Mouse (Mus musculus): Measurements from ENCODE around the gene Fam50b.

Fam50b gene

DNA sequence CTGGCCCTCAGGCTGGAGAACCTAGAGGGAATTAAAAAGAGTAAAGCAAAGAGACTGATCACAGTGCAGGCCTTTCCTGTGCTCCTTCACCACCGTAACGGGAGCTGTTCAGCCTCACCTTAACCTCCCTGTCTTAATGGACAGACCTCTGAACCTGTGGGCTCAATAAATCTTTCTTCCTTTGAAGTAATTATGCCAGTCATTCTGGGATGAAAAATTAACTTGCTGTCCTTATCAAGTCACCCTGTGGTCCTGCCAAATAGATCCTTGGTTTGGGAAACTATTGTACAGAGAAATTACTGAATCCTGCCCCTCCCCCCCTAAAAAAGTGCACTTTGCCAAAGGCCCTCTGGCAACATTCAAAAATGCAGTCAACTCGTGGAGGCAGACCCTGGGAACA lies 4.4 kb downstream of the Fam50b start:
- DNase-seq = no peak

DNA sequence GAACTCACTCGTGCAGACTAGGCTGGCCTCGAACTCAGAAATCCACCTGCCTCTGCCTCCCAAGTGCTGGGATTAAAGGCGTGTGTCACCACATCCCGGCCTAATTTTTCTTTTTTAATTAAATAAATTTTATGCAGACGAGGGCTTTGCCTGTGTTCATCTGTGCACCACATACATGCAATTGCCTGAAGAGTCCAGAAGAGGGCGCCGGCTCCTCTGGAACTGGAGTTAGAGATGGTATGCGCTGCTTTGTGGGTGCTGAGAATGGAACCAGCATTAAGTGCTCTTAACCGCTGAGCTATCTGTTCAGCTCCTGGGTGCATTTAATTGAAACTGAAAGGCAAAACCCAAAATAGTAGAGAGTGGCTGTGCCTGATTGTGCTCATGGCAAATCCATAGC lies 6.6 kb downstream of the Fam50b start:
- no peak for DNase-seq

DNA sequence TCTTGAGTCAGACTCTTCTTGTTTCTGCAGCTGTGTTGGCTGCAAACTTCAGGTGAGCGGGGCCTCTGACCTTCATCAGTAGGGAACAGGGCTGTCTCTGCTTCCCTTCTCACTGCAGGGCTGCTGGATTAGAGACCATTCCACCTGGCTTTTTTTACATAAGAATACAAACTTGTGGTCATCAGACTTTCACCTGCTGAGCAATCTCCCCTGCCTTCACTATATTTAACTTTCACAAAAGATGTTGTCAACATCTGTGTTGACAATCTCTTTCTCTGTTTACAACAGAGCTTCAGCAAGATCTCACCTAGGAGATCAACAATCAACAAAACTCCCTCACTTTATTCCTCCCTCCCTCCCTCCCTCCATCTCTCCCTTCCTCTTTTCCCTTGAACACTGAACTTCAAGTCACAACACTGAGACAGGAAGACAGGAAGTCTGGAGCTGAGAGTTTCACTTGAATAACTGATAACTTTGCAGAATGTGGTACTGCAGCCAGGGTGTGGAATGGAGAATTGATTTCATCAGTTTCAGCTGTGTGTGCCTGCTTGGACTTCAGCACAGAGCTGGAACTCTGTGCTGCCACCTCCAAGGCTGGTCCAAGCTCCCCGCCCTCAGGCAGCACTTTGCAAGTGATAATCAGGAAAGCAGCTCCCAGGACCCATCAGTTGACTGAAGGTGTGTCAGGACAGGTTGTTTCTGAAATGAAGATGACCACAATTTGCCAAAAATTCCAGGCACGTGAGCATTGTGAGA lies 7.3 kb downstream of the Fam50b start:
- DNase-seq = no peak

DNA sequence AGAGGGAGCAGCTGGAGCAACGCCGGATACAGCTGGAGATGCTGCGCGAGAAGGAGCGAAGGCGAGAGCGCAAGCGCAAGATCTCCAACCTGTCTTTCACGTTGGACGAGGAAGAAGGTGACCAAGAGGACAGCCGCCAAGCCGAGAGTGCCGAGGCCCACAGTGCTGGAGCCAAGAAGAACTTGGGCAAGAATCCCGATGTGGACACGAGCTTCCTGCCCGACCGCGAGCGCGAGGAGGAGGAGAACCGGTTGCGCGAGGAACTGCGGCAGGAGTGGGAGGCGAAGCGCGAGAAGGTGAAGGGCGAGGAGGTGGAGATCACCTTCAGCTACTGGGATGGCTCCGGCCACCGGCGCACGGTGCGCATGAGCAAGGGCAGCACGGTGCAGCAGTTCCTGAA lies 12.2 kb downstream of the Fam50b start:
- no peak for DNase-seq

DNA sequence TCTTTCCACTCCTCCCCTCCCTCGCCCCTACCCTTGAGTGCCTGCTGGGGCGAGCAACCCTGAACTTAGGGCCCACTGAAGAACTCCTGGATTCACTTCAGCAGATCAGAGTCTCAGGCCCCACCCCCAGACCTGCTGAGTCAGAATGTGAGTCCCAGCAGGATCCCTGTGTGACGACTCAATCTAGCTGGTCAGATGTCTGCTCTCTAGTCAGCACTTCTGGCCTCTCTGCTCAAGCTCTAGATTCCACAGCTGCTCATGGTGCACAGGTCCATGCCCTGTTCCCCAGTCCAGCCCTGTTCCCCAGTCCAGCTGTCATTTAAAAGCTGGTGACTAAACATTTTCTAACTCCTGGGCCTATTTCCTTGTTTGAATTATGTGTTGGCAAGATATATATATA lies 13.9 kb downstream of the Fam50b start:
- DNase-seq = no peak

DNA sequence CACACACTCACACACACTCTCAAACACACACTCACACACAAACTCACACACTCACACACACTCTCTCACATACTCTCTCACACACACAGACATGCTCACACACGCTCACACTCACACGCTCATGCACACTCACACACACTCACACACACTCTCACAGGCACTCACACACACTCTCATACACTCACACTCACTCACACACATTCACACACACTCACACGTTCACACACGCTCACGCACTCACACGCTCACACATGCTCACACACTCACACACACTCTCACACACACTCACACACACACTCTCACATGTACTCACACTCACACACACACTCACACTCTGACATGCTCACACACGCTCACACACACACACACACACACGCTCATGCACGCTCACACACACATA lies 24.6 kb downstream of the Fam50b start:
- DNase-seq = no peak

DNA sequence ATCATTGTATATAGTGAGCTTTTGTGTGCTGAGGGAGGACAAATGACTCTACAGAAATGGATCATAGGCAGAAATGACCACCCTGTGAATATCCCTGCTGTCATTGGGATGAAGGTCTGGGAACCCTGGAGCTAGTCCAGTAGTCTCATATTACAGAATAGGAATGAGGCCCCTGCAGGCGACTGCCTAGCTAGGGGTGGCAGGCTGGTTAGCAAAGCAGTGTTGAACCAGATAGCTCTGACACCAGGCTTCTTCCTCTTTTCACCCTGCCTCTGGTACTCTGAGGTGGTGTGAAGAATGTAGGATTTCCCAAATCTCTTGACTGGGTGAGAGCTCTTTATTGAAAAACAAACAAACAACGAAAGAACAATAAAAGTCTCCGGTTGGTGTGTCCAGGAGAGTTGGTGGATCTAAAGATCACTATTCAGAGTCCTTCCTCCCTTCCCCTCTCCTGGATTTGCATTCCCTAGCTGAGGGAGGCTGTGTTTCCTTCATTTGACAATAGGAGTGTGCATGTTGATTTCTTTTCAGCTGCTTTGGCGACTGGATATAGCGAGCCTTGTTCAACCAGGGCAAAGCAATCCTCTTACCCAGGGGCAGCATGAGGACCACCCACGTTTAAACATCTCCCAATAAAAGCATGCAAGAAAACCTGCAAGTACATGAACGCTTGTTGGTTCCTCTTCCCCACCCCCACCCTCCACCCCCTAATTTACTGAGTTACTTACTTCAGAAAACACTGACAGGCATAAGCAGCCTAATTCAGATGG lies 26.1 kb downstream of the Fam50b start:
- DNase-seq = no peak

DNA sequence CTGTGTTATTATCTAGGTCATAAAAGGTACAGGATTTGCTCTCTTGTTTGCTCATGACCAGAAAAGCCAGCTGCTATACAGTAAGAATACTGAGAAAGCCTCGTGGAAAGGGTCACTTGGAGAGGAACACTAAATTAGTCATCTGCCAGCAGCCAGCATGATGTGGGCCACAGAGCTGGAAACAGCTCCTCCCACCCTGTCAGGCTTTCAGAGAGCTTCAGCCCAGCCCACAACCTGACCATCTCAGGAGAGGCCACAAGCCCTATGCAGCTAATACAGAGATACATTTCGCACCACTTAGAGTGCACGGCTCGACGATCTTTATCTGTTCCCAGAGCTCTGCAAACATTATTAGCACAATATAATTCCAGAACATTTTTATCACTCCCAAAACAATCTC lies 27.5 kb downstream of the Fam50b start:
- no peak for DNase-seq

DNA sequence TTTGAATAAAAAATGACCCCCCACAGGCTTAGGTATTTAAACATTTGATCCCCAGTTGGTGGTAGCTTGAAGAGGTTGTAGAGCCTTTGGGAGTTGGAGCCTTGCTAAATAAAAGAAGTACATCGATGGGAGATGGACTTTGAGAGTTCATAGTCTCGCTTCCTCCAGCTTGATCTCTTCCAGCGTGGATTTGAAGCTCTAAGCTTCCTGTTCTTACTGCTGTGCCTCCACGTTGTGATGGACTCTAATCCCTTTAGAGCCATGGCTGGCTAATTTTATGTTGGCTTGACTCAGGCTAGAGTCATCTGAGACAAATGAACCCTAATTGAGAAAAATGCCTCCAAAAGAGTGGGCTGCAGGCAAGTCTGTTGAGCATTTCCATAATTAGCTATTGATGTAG lies 28.2 kb downstream of the Fam50b start:
- no peak for DNase-seq

DNA sequence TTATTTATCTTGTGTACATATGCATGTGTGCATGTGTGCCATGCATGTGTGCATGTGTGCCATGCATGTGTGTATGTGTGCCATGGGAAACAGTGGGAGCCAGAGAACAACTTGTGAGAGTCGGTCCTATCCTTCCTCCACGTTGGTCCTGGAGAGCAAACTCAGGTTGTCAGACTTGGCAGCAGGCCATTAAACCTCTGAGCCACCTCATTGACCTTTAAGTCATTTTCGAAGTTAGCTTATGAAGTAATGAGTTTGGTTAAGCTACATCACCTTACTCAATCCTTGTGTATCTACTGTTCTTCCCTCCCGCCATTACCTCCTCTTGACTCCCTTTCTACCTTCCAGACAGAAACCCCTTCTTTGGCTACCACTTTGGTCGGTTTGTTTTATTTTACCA lies 30.6 kb downstream of the Fam50b start:
- DNase-seq = no peak

DNA sequence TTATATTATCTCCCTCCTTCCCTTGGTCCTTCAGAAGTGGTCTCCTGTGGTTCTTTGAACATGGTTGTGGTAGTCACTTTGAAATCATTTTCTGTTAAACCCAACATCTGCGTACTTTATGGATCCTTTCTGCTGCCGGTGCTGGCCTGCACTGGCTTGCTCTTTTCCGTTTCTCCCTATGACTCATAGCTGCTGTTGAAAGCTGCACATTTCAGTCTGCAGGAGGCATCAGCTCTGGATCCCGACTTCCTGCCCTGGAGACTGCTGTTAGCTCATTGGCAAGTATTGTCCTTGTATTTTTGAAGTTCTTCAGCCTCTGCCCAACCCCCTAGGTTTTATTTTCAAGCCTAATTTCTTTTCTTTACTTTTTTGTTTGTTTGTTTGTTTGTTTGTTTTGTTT lies 31.9 kb downstream of the Fam50b start:
- no peak for DNase-seq

DNA sequence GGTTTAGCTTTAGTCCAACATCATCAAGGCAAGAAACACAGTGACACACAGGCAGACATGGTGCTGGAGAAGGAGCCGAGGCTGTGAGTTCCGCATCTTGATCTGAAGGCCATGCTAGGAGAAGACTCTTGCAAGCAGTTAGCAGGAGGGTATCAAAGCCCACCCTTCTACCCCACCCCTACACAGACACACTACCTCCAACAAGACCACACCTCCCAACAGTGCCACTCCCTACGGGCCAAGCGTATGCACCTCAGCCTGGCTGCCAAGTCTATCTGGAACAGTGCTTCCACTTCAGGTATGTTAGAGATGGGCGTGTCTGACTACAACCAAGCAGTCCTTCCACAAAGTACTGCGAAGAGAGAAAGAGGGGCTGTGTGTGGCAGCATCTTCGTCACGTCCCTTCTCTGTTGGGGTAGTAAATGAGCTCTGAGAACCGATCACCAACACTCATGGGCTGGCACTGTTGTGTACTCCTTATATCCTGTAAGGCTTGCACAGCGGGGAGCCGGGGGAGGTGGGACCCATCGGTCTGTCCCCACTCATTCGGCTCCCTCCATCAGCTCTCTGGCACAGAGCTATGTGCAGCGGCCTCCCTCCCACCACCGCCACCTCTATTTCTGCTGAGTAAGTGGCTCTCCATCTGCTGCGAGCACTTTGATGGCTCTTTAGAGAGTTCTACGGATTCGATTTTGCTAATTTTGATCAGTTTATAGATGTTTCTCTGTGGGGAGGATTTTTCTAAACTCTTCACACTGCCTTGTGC lies 33.1 kb downstream of the Fam50b start:
- peak; percentile 11 for DNase-seq

DNA sequence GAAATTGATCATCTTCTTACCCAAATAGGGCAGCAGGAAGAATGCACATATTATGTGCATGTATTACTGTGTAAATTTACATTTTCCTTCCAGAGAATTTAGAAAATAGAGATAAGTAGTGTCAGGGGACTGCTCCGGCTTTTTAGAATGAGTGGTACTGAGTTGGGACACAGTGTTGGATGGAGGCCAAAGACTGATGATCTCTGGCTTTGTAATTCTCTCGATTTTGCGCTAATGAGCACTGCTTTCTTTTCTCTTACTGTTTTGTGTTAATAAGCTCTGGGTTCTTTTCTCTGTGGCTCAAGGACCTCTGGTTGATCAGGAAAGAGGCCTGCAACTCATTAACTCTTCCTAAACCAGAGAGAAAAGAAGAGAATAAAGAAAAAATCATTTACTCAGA lies 42.1 kb downstream of the Fam50b start:
- no peak for DNase-seq

DNA sequence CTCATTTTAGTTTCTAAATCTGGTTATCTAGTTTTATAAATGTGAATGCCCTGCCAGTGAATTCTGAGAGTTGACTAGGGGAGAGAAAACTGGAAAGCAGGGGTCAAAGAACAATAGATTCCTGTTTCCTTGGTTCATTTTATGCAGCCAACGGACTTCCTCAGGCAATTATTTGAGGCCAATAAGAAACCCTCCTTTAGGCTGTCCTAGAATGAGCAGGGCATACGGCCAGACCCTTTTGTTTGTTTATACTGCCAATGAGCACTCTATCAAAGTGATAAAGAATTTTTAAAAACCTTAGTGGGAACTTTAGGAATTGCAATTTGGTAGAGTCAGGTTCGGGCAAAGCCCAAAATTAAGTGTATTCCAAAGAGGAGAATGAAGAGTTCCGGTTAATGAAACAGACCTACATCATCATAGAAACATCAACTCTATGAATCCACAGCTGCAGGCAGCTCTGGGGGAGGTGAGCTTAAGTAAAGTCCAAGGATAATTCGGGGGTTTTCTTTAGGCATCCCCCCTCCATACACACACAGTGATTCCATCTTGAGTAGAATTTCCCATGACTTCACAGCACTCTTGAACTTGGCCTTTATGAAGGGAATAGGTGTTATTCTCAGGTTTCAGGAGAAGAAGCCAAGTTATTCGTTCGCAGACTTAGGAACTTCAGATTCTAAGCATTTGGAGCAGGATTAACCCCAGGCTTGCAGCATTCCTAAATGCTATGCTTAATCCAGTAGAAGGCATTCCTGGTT lies 46.4 kb downstream of the Fam50b start:
- no peak for DNase-seq

DNA sequence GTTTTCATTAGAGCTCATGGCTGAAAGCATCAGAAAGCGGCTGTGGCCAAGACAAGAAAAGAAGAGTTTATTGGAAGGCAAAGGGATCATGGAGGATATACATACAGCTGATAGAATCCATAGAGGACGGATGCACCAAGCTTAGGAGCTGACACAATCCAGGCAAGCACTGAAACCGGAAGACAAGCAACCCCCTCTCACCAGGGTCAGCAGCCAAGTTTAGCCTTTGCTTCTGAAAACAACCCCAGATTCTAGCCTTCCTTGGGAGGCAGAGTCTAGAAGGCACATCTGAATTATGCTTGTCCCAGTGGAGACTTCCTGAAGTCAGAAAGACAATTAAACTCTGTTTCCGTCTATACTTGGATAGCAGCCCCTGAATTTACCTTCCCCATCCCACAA lies 47.0 kb downstream of the Fam50b start:
- no peak for DNase-seq

DNA sequence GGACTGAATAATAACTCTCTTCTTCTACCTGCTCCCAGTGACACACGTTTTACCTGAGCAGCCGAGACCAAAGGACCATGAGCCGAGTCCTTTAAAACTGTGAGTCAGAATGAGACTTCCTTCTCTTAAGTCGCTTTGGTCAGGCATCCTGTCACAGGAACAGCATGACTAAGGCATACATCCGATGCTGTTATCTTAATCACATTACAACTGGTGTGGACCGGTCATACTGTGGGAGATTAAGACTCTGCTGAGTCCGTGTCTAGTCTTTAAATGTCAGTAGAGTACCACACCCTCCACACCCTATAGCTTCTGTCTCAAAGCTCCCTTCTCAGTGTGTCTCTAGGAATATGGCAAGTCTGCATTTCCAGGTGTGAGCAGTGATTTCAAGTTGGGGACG lies 50.2 kb downstream of the Fam50b start:
- DNase-seq = no peak

DNA sequence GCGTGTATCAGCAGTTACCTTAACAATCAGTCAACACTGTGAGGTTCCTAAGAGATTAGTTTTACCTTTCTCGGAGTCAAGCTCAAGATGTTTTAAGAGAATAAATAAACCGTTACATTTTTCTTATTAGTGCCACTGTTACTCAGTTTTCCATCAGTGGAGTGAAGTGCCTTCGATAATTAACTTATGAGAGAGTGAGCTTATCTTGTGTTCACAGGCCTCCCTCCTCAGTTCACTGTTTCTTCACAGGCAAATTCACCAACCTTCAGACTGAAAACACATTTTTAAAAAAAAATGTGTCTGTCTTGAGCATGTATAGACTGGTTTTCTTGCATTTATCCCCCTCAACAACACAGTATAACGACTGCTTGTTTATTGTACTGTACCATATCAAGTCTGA lies 52.0 kb downstream of the Fam50b start:
- DNase-seq = no peak

DNA sequence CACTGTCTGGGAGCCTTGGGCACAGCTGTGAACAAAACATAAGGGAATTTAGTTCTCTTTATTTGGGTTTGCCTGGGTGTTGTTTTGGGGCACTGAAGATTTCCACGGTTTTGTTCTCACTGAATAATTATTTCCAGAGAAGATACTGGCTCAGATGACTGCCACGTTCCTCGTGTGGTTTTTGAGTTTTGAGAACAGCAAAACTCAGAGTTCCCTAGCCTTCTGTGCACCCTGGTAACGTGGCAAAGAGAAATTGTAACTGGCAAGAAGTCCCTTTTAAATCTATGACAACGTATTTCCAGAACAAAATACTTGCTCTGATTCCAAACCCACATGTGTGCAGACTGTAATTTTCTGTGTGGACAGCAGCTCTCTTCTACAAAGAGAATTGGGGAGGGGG lies 52.9 kb downstream of the Fam50b start:
- DNase-seq = no peak

DNA sequence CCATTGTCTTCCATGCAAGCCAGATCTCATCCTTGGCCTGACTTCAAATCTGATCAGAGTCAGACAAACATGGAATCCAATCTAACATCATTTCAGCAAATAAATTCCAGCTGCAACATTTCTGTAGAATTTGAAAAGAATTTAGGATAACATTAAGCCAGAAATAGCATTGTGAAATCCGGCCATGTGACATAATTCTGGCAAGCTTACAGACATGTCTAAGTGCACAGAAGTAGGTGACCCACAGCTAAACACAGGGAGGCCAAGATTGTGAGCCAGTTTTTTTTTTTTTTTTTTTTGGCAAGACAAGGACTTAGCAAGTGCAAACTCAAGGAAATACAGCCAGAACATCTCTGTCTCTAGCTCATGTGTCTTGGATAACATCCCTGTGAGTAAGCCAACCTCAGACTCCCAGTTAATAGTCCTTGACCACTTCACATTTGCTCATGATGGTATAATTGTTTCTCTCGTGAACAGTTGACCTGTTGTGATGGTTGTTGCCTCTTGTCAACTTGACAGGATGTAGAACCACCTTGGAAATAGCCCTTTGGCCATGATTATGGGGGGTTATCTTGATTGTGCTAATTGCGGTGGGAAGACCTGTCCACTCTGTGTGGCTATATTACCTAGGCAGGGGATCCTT lies 54.6 kb downstream of the Fam50b start:
- DNase-seq = no peak

DNA sequence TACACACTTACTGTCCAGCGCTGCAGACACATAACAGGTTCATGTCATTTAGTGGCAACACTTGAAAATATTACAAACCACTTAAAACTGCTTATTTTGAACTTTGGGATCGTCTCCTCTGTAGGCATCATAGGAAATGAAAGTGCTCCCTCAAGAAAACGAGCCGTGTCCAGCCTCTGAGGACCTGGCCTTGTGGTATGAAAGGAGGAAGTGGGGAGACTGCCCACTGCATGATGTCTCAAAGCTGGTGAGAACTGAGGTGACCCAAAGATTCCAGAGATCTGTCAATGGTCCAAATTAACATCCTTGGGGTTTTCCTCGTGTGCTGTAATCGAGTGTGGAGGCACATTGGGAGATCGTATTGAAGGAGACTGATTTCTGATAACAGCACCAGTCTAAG lies 58.4 kb downstream of the Fam50b start:
- DNase-seq = no peak

DNA sequence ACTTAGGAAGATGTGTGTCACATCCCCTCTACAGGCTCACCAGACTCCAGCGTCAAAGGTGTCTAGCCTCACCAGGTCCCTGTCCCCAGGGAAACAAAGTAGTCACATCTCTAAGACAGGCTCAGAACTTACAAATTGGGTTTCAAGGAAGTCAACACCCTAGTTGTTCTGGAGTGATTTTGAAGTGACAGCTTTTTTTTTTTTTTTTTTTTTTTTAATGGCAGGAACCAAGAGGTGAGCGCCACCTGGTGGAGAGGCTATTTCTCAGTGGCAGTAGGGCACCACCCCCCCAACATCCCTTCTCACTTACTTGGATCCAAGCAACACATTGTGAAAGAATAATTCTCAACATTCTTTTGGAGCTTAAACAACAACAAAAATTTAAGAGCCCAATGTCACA lies 59.2 kb downstream of the Fam50b start:
- peak; percentile 70 for DNase-seq

DNA sequence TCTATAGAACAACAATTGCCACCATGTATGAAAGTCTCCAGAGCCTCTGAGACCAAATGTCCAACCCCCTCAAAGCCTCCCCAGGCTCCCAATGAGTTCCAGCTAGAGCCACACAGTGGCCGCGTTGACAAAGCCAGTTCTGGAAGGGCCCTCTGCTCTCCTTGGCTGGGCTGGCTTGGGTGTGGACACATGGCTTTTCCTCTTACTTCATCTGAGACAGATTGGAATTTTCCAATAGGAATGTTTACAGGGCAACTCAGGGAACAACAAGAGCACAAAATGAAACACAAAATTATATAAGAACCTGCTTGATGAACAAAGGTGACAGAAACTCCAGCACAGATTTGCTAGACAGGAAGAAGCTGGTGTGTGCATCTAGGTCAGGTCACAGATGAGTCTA lies 59.8 kb downstream of the Fam50b start:
- no peak for DNase-seq

Measured in right cerebral cortex, postnatal 14 days (tissue).